Mouse (Mus musculus): ENCODE measurements around the gene Cdc5l. TPM values are rescaled to one million over a fixed set of nuclear protein-coding genes. Genes with fewer than 3 reads are reported as not detected.

Cdc5l gene
- 58.9 and 60.1 TPM in 2 replicates for polyA plus RNA-seq (2015; fragmentation: Nextera tagmentation; extraction: Ambion mirVana)

- peak within 1 kb of the TSS; percentile 96 for H3K4me2 ChIP-seq (ENCODE audit: low read depth, low read length)
- H3K27ac ChIP-seq (ENCODE audit: low read length): peak within 1 kb of the TSS; percentile 99
- under 1% methylated on average over 73 of the region's 73 CpGs for WGBS
- H3K4me3 ChIP-seq (ENCODE audit: low read length): peak within 1 kb of the TSS; percentile 93
- peak within 1 kb of the TSS; percentile 88 for H3K9ac ChIP-seq (ENCODE audit: low read length)
- ATAC-seq (ENCODE audit: low read depth): peak; percentile 99
- H3K27me3 ChIP-seq (ENCODE audit: control insufficient read depth, insufficient read depth, low read depth, low read length): no peaks in the 10 kb centered on the region
- H3K9me3 ChIP-seq (ENCODE audit: control insufficient read depth, low read length): no peaks in the 10 kb centered on the region
- no peaks in the 10 kb centered on the region; the same call in 1 of the 2 replicates for H3K36me3 ChIP-seq (ENCODE audit: control insufficient read depth, insufficient read depth, low read length)
- peaks cover 18% of the 10 kb centered on the region for H3K4me1 ChIP-seq (replicated peaks; ENCODE audit: control insufficient read depth, insufficient read depth, low read length)
Measured at GRCm38 (mm10) chr17:45433419-45434261, at the start of gene Cdc5l. Gene Cdc5l, minus strand, starts transcription at chr17:45433737.

- H3K4me1 ChIP-seq (replicated peaks; ENCODE audit: control insufficient read depth, insufficient read depth, low read length): no peaks in the 10 kb centered on the region
- H3K36me3 ChIP-seq (ENCODE audit: control insufficient read depth, insufficient read depth, low read length): no peaks in the 10 kb centered on the region
- H3K4me2 ChIP-seq (ENCODE audit: low read depth, low read length): no peak overlapping the region
- 0 out of 2 replicates have a peak, but pooled peaks cover 2% of the 10 kb centered on the region for H3K27me3 ChIP-seq (ENCODE audit: control insufficient read depth, insufficient read depth, low read depth, low read length)
- no peak for ATAC-seq (ENCODE audit: low read depth)
- H3K9me3 ChIP-seq (ENCODE audit: control insufficient read depth, low read length): no peaks in the 10 kb centered on the region
- H3K27ac ChIP-seq (ENCODE audit: low read length): no peak overlapping the region
- H3K9ac ChIP-seq (ENCODE audit: low read length): no peak overlapping the region
- WGBS: 22% methylated on average over 2 of the region's 2 CpGs
- H3K4me3 ChIP-seq (ENCODE audit: low read length): no peak overlapping the region
Measured at GRCm38 (mm10) chr17:45480429-45480828, 46.9 kb upstream of the Cdc5l start.

- 8% methylated on average over 12 of the region's 12 CpGs for WGBS
- no peak overlapping the region for H3K9ac ChIP-seq (ENCODE audit: low read length)
- no peaks in the 10 kb centered on the region for H3K9me3 ChIP-seq (ENCODE audit: control insufficient read depth, low read length)
Measured at GRCm38 (mm10) chr17:45478234-45478825, 44.8 kb upstream of the Cdc5l start.

GRCm38 (mm10) chr17:45474669-45475465 is 41.3 kb upstream of the Cdc5l start, which contains the start of gene Spats1:
Gene Spats1, minus strand, starts transcription at chr17:45475415.
- Histone ChIP-seq H3K9ac (ENCODE audit: low read length) (no peak within 1 kb of the TSS), H3K4me2 (ENCODE audit: low read depth, low read length) (peak within 1 kb of the TSS; percentile 59), H3K27me3 (ENCODE audit: control insufficient read depth, insufficient read depth, low read depth, low read length) (peaks cover 2% of the 10 kb centered on the region; the same call in 1 of the 2 replicates), H3K9me3 (ENCODE audit: control insufficient read depth, low read length) (no peaks in the 10 kb centered on the region), H3K36me3 (ENCODE audit: control insufficient read depth, insufficient read depth, low read length) (no peaks in the 10 kb centered on the region), H3K4me1 (replicated peaks; ENCODE audit: control insufficient read depth, insufficient read depth, low read length) (peaks cover 3% of the 10 kb centered on the region; the same call in 1 of the 2 replicates), H3K27ac (ENCODE audit: low read length) (no peak within 1 kb of the TSS), H3K4me3 (ENCODE audit: low read length) (peak within 1 kb of the TSS; percentile 48)
- ATAC-seq (ENCODE audit: low read depth): peak; percentile 78
- WGBS: 4% methylated on average over 30 of the region's 30 CpGs

More at GRCm38 (mm10) chr17:45478234-45478825, 44.8 kb upstream of the Cdc5l start:
- H3K36me3 ChIP-seq (ENCODE audit: control insufficient read depth, insufficient read depth, low read length): no peaks in the 10 kb centered on the region
- no peak overlapping the region for H3K4me3 ChIP-seq (ENCODE audit: low read length)
- H3K27ac ChIP-seq (ENCODE audit: low read length): no peak overlapping the region
- no peak overlapping the region for H3K4me2 ChIP-seq (ENCODE audit: low read depth, low read length)
- peaks cover 2% of the 10 kb centered on the region; the same call in 1 of the 2 replicates for H3K27me3 ChIP-seq (ENCODE audit: control insufficient read depth, insufficient read depth, low read depth, low read length)
- peaks cover 3% of the 10 kb centered on the region; the same call in 1 of the 2 replicates for H3K4me1 ChIP-seq (replicated peaks; ENCODE audit: control insufficient read depth, insufficient read depth, low read length)
- ATAC-seq (ENCODE audit: low read depth): 0 out of 2 replicates have a peak, but pooled peaks have one; percentile 18

GRCm38 (mm10) chr17:45474146-45474545 is 40.6 kb upstream of the Cdc5l start:
- no peak overlapping the region for H3K4me3 ChIP-seq (ENCODE audit: low read length)
- H3K36me3 ChIP-seq (ENCODE audit: control insufficient read depth, insufficient read depth, low read length): no peaks in the 10 kb centered on the region
- ATAC-seq (ENCODE audit: low read depth): no peak
- H3K9me3 ChIP-seq (ENCODE audit: control insufficient read depth, low read length): no peaks in the 10 kb centered on the region
- H3K27me3 ChIP-seq (ENCODE audit: control insufficient read depth, insufficient read depth, low read depth, low read length): peaks cover 2% of the 10 kb centered on the region; the same call in 1 of the 2 replicates
- H3K4me2 ChIP-seq (ENCODE audit: low read depth, low read length): peak overlapping the region; percentile 59; the same call in 1 of the 2 replicates
- 67% methylated on average over 8 of the region's 8 CpGs for WGBS
- no peak overlapping the region for H3K9ac ChIP-seq (ENCODE audit: low read length)
- no peak overlapping the region for H3K27ac ChIP-seq (ENCODE audit: low read length)
- peaks cover 3% of the 10 kb centered on the region; the same call in 1 of the 2 replicates for H3K4me1 ChIP-seq (replicated peaks; ENCODE audit: control insufficient read depth, insufficient read depth, low read length)

- 66% methylated on average over 6 of the region's 6 CpGs for WGBS
- no peak overlapping the region for H3K27ac ChIP-seq (ENCODE audit: low read length)
- no peak for ATAC-seq (ENCODE audit: low read depth)
- no peak overlapping the region for H3K4me3 ChIP-seq (ENCODE audit: low read length)
- H3K36me3 ChIP-seq (ENCODE audit: control insufficient read depth, insufficient read depth, low read length): no peaks in the 10 kb centered on the region
- H3K4me1 ChIP-seq (replicated peaks; ENCODE audit: control insufficient read depth, insufficient read depth, low read length): peaks cover 3% of the 10 kb centered on the region; the same call in 1 of the 2 replicates
- no peaks in the 10 kb centered on the region for H3K9me3 ChIP-seq (ENCODE audit: control insufficient read depth, low read length)
- peaks cover 2% of the 10 kb centered on the region; the same call in 1 of the 2 replicates for H3K27me3 ChIP-seq (ENCODE audit: control insufficient read depth, insufficient read depth, low read depth, low read length)
- no peak overlapping the region for H3K9ac ChIP-seq (ENCODE audit: low read length)
- H3K4me2 ChIP-seq (ENCODE audit: low read depth, low read length): no peak overlapping the region
Measured at GRCm38 (mm10) chr17:45473667-45474066, 40.1 kb upstream of the Cdc5l start.

- ATAC-seq (ENCODE audit: low read depth): no peak
- Histone ChIP-seq H3K4me3 (ENCODE audit: low read length) (no peak overlapping the region), H3K27me3 (ENCODE audit: control insufficient read depth, insufficient read depth, low read depth, low read length) (no peaks in the 10 kb centered on the region; the same call in 1 of the 2 replicates), H3K9me3 (ENCODE audit: control insufficient read depth, low read length) (peaks cover 4% of the 10 kb centered on the region), H3K36me3 (ENCODE audit: control insufficient read depth, insufficient read depth, low read length) (no peaks in the 10 kb centered on the region), H3K4me2 (ENCODE audit: low read depth, low read length) (no peak overlapping the region), H3K9ac (ENCODE audit: low read length) (no peak overlapping the region), H3K27ac (ENCODE audit: low read length) (no peak overlapping the region), H3K4me1 (replicated peaks; ENCODE audit: control insufficient read depth, insufficient read depth, low read length) (peaks cover 3% of the 10 kb centered on the region; the same call in 1 of the 2 replicates)
- 74% methylated on average over 7 of the region's 7 CpGs for WGBS
Measured at GRCm38 (mm10) chr17:45470726-45471125, 37.2 kb upstream of the Cdc5l start.

GRCm38 (mm10) chr17:45468302-45468701 is 34.8 kb upstream of the Cdc5l start:
- no peaks in the 10 kb centered on the region for H3K27me3 ChIP-seq (ENCODE audit: control insufficient read depth, insufficient read depth, low read depth, low read length)
- H3K4me3 ChIP-seq (ENCODE audit: low read length): no peak overlapping the region
- ATAC-seq (ENCODE audit: low read depth): no peak
- peaks cover 4% of the 10 kb centered on the region for H3K9me3 ChIP-seq (ENCODE audit: control insufficient read depth, low read length)
- H3K4me2 ChIP-seq (ENCODE audit: low read depth, low read length): no peak overlapping the region
- WGBS: 81% methylated on average over 5 of the region's 5 CpGs
- no peaks in the 10 kb centered on the region for H3K4me1 ChIP-seq (replicated peaks; ENCODE audit: control insufficient read depth, insufficient read depth, low read length)
- no peak overlapping the region for H3K9ac ChIP-seq (ENCODE audit: low read length)
- no peak overlapping the region for H3K27ac ChIP-seq (ENCODE audit: low read length)
- no peaks in the 10 kb centered on the region for H3K36me3 ChIP-seq (ENCODE audit: control insufficient read depth, insufficient read depth, low read length)

Measured in lung, embryonic 16.5 days (tissue).